Mouse (Mus musculus) right cerebral cortex, adult 18-20 months (tissue): Measurements from ENCODE around the gene Zfyve27.

Experiments
- DNase-seq: peaks from one replicate; pipeline ENCODE4 v3.0.0; 2022; ENCODE audit warnings: mixed read lengths

Zfyve27 gene

GRCm38 (mm10) chr19:42243401-42243800 is 79.7 kb downstream of the Zfyve27 start:
- no peak for DNase-seq
